Mouse (Mus musculus) right cerebral cortex, postnatal 10 days (tissue): ENCODE measurements around the gene Maml3.
A peak's percentile ranks its signal among the peaks of the same experiment; 100 is the strongest.

Experiments used
- DNase-seq, 2 experiments: peaks; one replicate each; pipeline ENCODE4 v3.0.0; 2021; ENCODE audit warnings: low spot score in 2 of 2

Maml3 gene

GRCm38 (mm10) chr3:51745162-51745561 is 359.7 kb downstream of the Maml3 start:
- no peak for DNase-seq

- no peak for DNase-seq
Measured at GRCm38 (mm10) chr3:51744339-51744759, 360.5 kb downstream of the Maml3 start.

- no peak for DNase-seq
Measured at GRCm38 (mm10) chr3:51742405-51742804, 362.5 kb downstream of the Maml3 start.

GRCm38 (mm10) chr3:51741824-51742223 is 363.1 kb downstream of the Maml3 start:
- no peak for DNase-seq

- DNase-seq: no peak
Measured at GRCm38 (mm10) chr3:51739835-51740112, 365.1 kb downstream of the Maml3 start.

- DNase-seq: no peak
Measured at GRCm38 (mm10) chr3:51739049-51739834, 365.6 kb downstream of the Maml3 start.

GRCm38 (mm10) chr3:51733685-51734084 is 371.2 kb downstream of the Maml3 start:
- DNase-seq: no peak

- no peak for DNase-seq
Measured at GRCm38 (mm10) chr3:51731949-51732636, 372.8 kb downstream of the Maml3 start.

- no peak for DNase-seq
Measured at GRCm38 (mm10) chr3:51730662-51731061, 374.2 kb downstream of the Maml3 start.

GRCm38 (mm10) chr3:51729109-51729918 is 375.6 kb downstream of the Maml3 start:
- no peak for DNase-seq

- DNase-seq: no peak
Measured at GRCm38 (mm10) chr3:51728456-51728855, 376.4 kb downstream of the Maml3 start.

GRCm38 (mm10) chr3:51727968-51728367 is 376.9 kb downstream of the Maml3 start:
- DNase-seq: peak in 1 of 2 experiments; percentile 49

GRCm38 (mm10) chr3:51727487-51727886 is 377.4 kb downstream of the Maml3 start:
- DNase-seq: no peak

- DNase-seq: no peak
Measured at GRCm38 (mm10) chr3:51726257-51726656, 378.6 kb downstream of the Maml3 start.

- DNase-seq: no peak
Measured at GRCm38 (mm10) chr3:51719982-51720381, 384.9 kb downstream of the Maml3 start.

- DNase-seq: no peak
Measured at GRCm38 (mm10) chr3:51719373-51719772, 385.5 kb downstream of the Maml3 start.

GRCm38 (mm10) chr3:51717909-51718308 is 387.0 kb downstream of the Maml3 start:
- DNase-seq: no peak

- no peak for DNase-seq
Measured at GRCm38 (mm10) chr3:51717455-51717854, 387.4 kb downstream of the Maml3 start.

GRCm38 (mm10) chr3:51714469-51714868 is 390.4 kb downstream of the Maml3 start:
- DNase-seq: no peak

- no peak for DNase-seq
Measured at GRCm38 (mm10) chr3:51713233-51713632, 391.6 kb downstream of the Maml3 start.

GRCm38 (mm10) chr3:51712382-51712781 is 392.5 kb downstream of the Maml3 start:
- DNase-seq: no peak

- peak; percentile 81 to 85 for DNase-seq
Measured at GRCm38 (mm10) chr3:51708746-51709411, 396.0 kb downstream of the Maml3 start.
